Mouse (Mus musculus) forebrain, embryonic 11.5 days (tissue): ENCODE results near the gene Runx1. TPM values are rescaled to one million over a fixed set of nuclear protein-coding genes. Genes with fewer than 3 reads are reported as not detected.

Source experiments
- ATAC-seq: fragments of 200-750 bp; cut with Nextera tagmentation; replicated peaks from 2 replicates; pipeline ENCODE4 v1.8.0; 2017; ENCODE audit warnings: moderate TSS enrichment; ENCODE audit not compliant: low FRiP score
- DNase-seq: peaks from one replicate; pipeline ENCODE4 v3.0.0-alpha.2; 2017; ENCODE audit warnings: low spot score
- H3K27ac ChIP-seq: fragments of 300-500 bp; sonication (generic); 2 replicates; pipeline ENCODE4 v1.5.1; 2014; ENCODE audit warnings: low read depth, low read length
- H3K27me3 ChIP-seq: fragments of 300-500 bp; sonication (generic); 2 replicates; pipeline ENCODE4 v1.6.1; 2014; ENCODE audit warnings: mild to moderate bottlenecking, low read length, mixed read lengths; ENCODE audit not compliant: control insufficient read depth, insufficient read depth
- H3K36me3 ChIP-seq: fragments of 300-500 bp; sonication (generic); 2 replicates; pipeline ENCODE4 v1.6.1; 2014; ENCODE audit warnings: mild to moderate bottlenecking, low read length, moderate library complexity, mixed read lengths; ENCODE audit not compliant: control insufficient read depth, insufficient read depth
- H3K4me1 ChIP-seq: fragments of 300-500 bp; sonication (generic); replicated peaks from 2 replicates; pipeline ENCODE4 v1.6.1; 2014; ENCODE audit warnings: low read length, mixed read lengths; ENCODE audit not compliant: control insufficient read depth, insufficient read depth
- H3K4me2 ChIP-seq: fragments of 300-500 bp; sonication (generic); 2 replicates; pipeline ENCODE4 v1.6.1; 2014; ENCODE audit warnings: low read depth, mild to moderate bottlenecking, low read length, moderate library complexity, mixed read lengths; ENCODE audit not compliant: severe bottlenecking
- H3K4me3 ChIP-seq: fragments of 300-500 bp; sonication (generic); 2 replicates; pipeline ENCODE4 v1.5.1; 2014; ENCODE audit warnings: low read depth, low read length
- H3K9ac ChIP-seq: fragments of 300-500 bp; sonication (generic); 2 replicates; pipeline ENCODE4 v1.6.1; 2014; ENCODE audit warnings: low read length
- H3K9me3 ChIP-seq: fragments of 300-500 bp; sonication (generic); 2 replicates; pipeline ENCODE4 v1.6.1; 2016; ENCODE audit warnings: low read length, mixed read lengths; ENCODE audit not compliant: control insufficient read depth
- WGBS: fragments of 180-500 bp; shearing (Covaris S2); extraction: QIAGEN DNeasy Blood & Tissue Kit; methylation state at CpG from one replicate; pipeline ENCODE4 v1.1.7; 2014; 5-methylcytosine and 5-hydroxymethylcytosine counted together
- polyA plus RNA-seq: library from polyadenylated mRNA; unstranded; fragments of >200 nt; fragmentation: Nextera tagmentation; extraction: Ambion mirVana; gene quantifications from 2 replicates; pipeline ENCODE4 v1.2.1, GENCODE M21; 2014

Runx1 gene
- polyA plus RNA-seq, 1 experiment from 2014 or later = 2.2 TPM

GRCm38 (mm10) chr16:92632115-92632763 is 193.7 kb downstream of the Runx1 start:
- ATAC-seq (no peak), DNase-seq (no peak)
- WGBS = 20% methylated on average over 11 of the region's 11 CpGs
- no peak overlapping the region for H3K4me3 ChIP-seq
- no peaks in the 10 kb centered on the region; the same call in 1 of the 2 replicates for H3K27me3 ChIP-seq
- peaks cover 14% of the 10 kb centered on the region; the same call in 1 of the 2 replicates for H3K4me1 ChIP-seq
- H3K36me3 ChIP-seq = no peaks in the 10 kb centered on the region
- no peak overlapping the region for H3K27ac ChIP-seq
- no peaks in the 10 kb centered on the region for H3K9me3 ChIP-seq
- H3K9ac ChIP-seq = no peak overlapping the region
- H3K4me2 ChIP-seq = no peak overlapping the region

- ATAC-seq (0 out of 2 replicates have a peak, but pooled peaks have one; percentile 12), DNase-seq (no peak)
- Histone ChIP-seq H3K36me3 (no peaks in the 10 kb centered on the region), H3K9me3 (no peaks in the 10 kb centered on the region), H3K27me3 (no peaks in the 10 kb centered on the region; the same call in 1 of the 2 replicates), H3K4me2 (no peak overlapping the region), H3K4me1 (peaks cover 16% of the 10 kb centered on the region; the same call in 1 of the 2 replicates), H3K27ac (no peak overlapping the region), H3K4me3 (no peak overlapping the region), H3K9ac (no peak overlapping the region)
- WGBS = 26% methylated on average over 5 of the region's 6 CpGs
Observed at GRCm38 (mm10) chr16:92631637-92632036, 194.3 kb downstream of the Runx1 start.

- no peak overlapping the region for H3K4me3 ChIP-seq
- no peak overlapping the region for H3K9ac ChIP-seq
- no peaks in the 10 kb centered on the region; the same call in 1 of the 2 replicates for H3K27me3 ChIP-seq
- peaks cover 16% of the 10 kb centered on the region; the same call in 1 of the 2 replicates for H3K4me1 ChIP-seq
- no peaks in the 10 kb centered on the region for H3K36me3 ChIP-seq
- WGBS = 79% methylated on average over 5 of the region's 5 CpGs
- ATAC-seq = no peak
- H3K27ac ChIP-seq = no peak overlapping the region
- no peaks in the 10 kb centered on the region for H3K9me3 ChIP-seq
- H3K4me2 ChIP-seq = no peak overlapping the region
- DNase-seq = no peak
Observed at GRCm38 (mm10) chr16:92630950-92631349, 195.0 kb downstream of the Runx1 start.

GRCm38 (mm10) chr16:92629829-92630228 is 196.1 kb downstream of the Runx1 start:
- no peak for ATAC-seq
- Histone ChIP-seq H3K9ac (no peak overlapping the region), H3K4me3 (no peak overlapping the region), H3K36me3 (no peaks in the 10 kb centered on the region), H3K27ac (no peak overlapping the region), H3K4me2 (no peak overlapping the region), H3K4me1 (peaks cover 16% of the 10 kb centered on the region; the same call in 1 of the 2 replicates), H3K27me3 (no peaks in the 10 kb centered on the region; the same call in 1 of the 2 replicates), H3K9me3 (no peaks in the 10 kb centered on the region)
- no peak for DNase-seq
- 93% methylated on average over 7 of the region's 7 CpGs for WGBS

GRCm38 (mm10) chr16:92627262-92627661 is 198.7 kb downstream of the Runx1 start:
- H3K4me1 ChIP-seq = peaks cover 16% of the 10 kb centered on the region; the same call in 1 of the 2 replicates
- H3K4me3 ChIP-seq = no peak overlapping the region
- no peak overlapping the region for H3K9ac ChIP-seq
- no peak overlapping the region for H3K27ac ChIP-seq
- ATAC-seq (no peak), DNase-seq (no peak)
- no peaks in the 10 kb centered on the region for H3K9me3 ChIP-seq
- no peaks in the 10 kb centered on the region for H3K36me3 ChIP-seq
- WGBS = 15% methylated on average over 6 of the region's 6 CpGs
- no peaks in the 10 kb centered on the region; the same call in 1 of the 2 replicates for H3K27me3 ChIP-seq
- no peak overlapping the region for H3K4me2 ChIP-seq

- 86% methylated on average over 11 of the region's 11 CpGs for WGBS
- Histone ChIP-seq H3K9ac (no peak overlapping the region), H3K4me2 (no peak overlapping the region), H3K9me3 (no peaks in the 10 kb centered on the region), H3K4me3 (no peak overlapping the region), H3K36me3 (no peaks in the 10 kb centered on the region), H3K27me3 (no peaks in the 10 kb centered on the region), H3K4me1 (peaks cover 9% of the 10 kb centered on the region; the same call in 1 of the 2 replicates), H3K27ac (no peak overlapping the region)
- ATAC-seq (no peak), DNase-seq (no peak)
Observed at GRCm38 (mm10) chr16:92623953-92624352, 202.0 kb downstream of the Runx1 start.

- ATAC-seq = no peak
- Histone ChIP-seq H3K9ac (no peak overlapping the region), H3K36me3 (no peaks in the 10 kb centered on the region), H3K27ac (no peak overlapping the region), H3K4me2 (no peak overlapping the region), H3K9me3 (peaks cover 4% of the 10 kb centered on the region; the same call in 1 of the 2 replicates), H3K27me3 (no peaks in the 10 kb centered on the region), H3K4me3 (no peak overlapping the region), H3K4me1 (no peaks in the 10 kb centered on the region; the same call in 1 of the 2 replicates)
- 68% methylated on average over 8 of the region's 8 CpGs for WGBS
- DNase-seq = no peak
Observed at GRCm38 (mm10) chr16:92621859-92622258, 204.1 kb downstream of the Runx1 start.

- Histone ChIP-seq H3K9me3 (peaks cover 4% of the 10 kb centered on the region; the same call in 1 of the 2 replicates), H3K9ac (no peak overlapping the region), H3K27ac (no peak overlapping the region), H3K4me2 (no peak overlapping the region), H3K36me3 (no peaks in the 10 kb centered on the region), H3K27me3 (no peaks in the 10 kb centered on the region), H3K4me1 (no peaks in the 10 kb centered on the region), H3K4me3 (no peak overlapping the region)
- WGBS = 65% methylated on average over 10 of the region's 10 CpGs
- no peak for ATAC-seq
- DNase-seq = no peak
Observed at GRCm38 (mm10) chr16:92620841-92621518, 205.0 kb downstream of the Runx1 start.
